Mouse (Mus musculus) cortical plate, adult 2 months (tissue): ENCODE measurements at regions not wholly inside any gene's neighbourhood (a gene's known extent, or its start where the extent isn't known, plus 50 kb on each side); places are given as distances from the start of the nearest gene placed in this dataset.

ENCODE experiments used
- CTCF ChIP-seq: fragments of 200-500 bp; IDR thresholded peaks from 2 replicates; pipeline ENCODE4 v1.5.1; 2011; ENCODE audit warnings: mild to moderate bottlenecking, control low read depth, low read length; ENCODE audit not compliant: insufficient read depth; ENCODE audit errors: extremely low read depth
- POLR2A ChIP-seq: fragments of 200-500 bp; IDR thresholded peaks from 2 replicates; pipeline ENCODE4 v1.6.1; 2011; ENCODE audit warnings: mild to moderate bottlenecking, low read length, control low read depth; ENCODE audit not compliant: insufficient read depth; ENCODE audit errors: extremely low read depth

- TF ChIP-seq POLR2A (no peak), CTCF (no peak)
Measured at GRCm38 (mm10) chr2:166434554-166434953, 279.1 kb downstream of the Prex1 start.
